Mouse (Mus musculus): Measurements from ENCODE around the gene Tnni2.
A peak's percentile ranks its signal among the peaks of the same experiment; 100 is the strongest.

The Tnni2 gene

GRCm38 (mm10) chr7:142430160-142430678, 11.4 kb upstream of the Tnni2 start:
- peak; percentile 21 for DNase-seq (ENCODE audit: low read depth, low spot score)

GRCm38 (mm10) chr7:142431106-142431505, 10.5 kb upstream of the Tnni2 start:
- DNase-seq (ENCODE audit: low read depth, low spot score) = no peak

GRCm38 (mm10) chr7:142433623-142434022, 8.0 kb upstream of the Tnni2 start:
- no peak for DNase-seq (ENCODE audit: low read depth, low spot score)

- DNase-seq (ENCODE audit: low read depth, low spot score) = no peak
These were observed 7.3 kb upstream of the Tnni2 start, which contains the start of gene Syt8 for GRCm38 (mm10) chr7:142434137-142434865. Gene Syt8, plus strand, starts transcription at chr7:142434850.

GRCm38 (mm10) chr7:142435524-142435923, 6.1 kb upstream of the Tnni2 start:
- DNase-seq (ENCODE audit: low read depth, low spot score) = peak; percentile 72

GRCm38 (mm10) chr7:142437324-142437723, 4.3 kb upstream of the Tnni2 start:
- no peak for DNase-seq (ENCODE audit: low read depth, low spot score)

GRCm38 (mm10) chr7:142439966-142440365, 1.6 kb upstream of the Tnni2 start:
- DNase-seq (ENCODE audit: low read depth, low spot score) = no peak

GRCm38 (mm10) chr7:142440657-142441114, 922 bp upstream of the Tnni2 start:
- peak; percentile 80 for DNase-seq (ENCODE audit: low read depth, low spot score)

GRCm38 (mm10) chr7:142442081-142442907, 686 bp downstream of the Tnni2 start:
- no peak for DNase-seq (ENCODE audit: low read depth, low spot score)

GRCm38 (mm10) chr7:142442908-142443420, 1.4 kb downstream of the Tnni2 start:
- DNase-seq (ENCODE audit: low read depth, low spot score) = no peak

GRCm38 (mm10) chr7:142443474-142443873, 1.9 kb downstream of the Tnni2 start:
- DNase-seq (ENCODE audit: low read depth, low spot score) = no peak

- no peak for DNase-seq (ENCODE audit: low read depth, low spot score)
These were observed 2.6 kb downstream of the Tnni2 start for GRCm38 (mm10) chr7:142444171-142444570.

- no peak for DNase-seq (ENCODE audit: low read depth, low spot score)
These were observed 3.7 kb downstream of the Tnni2 start for GRCm38 (mm10) chr7:142445324-142445723.

- no peak for DNase-seq (ENCODE audit: low read depth, low spot score)
These were observed 4.7 kb downstream of the Tnni2 start for GRCm38 (mm10) chr7:142446264-142446663.

GRCm38 (mm10) chr7:142449038-142449617, 7.5 kb downstream of the Tnni2 start:
- DNase-seq (ENCODE audit: low read depth, low spot score) = no peak

- no peak for DNase-seq (ENCODE audit: low read depth, low spot score)
These were observed 13.1 kb downstream of the Tnni2 start for GRCm38 (mm10) chr7:142454706-142455105.

GRCm38 (mm10) chr7:142455251-142455650, 13.6 kb downstream of the Tnni2 start:
- no peak for DNase-seq (ENCODE audit: low read depth, low spot score)

- no peak for DNase-seq (ENCODE audit: low read depth, low spot score)
These were observed 15.2 kb downstream of the Tnni2 start for GRCm38 (mm10) chr7:142456806-142457205.

GRCm38 (mm10) chr7:142457227-142457811, 15.7 kb downstream of the Tnni2 start:
- no peak for DNase-seq (ENCODE audit: low read depth, low spot score)

- DNase-seq (ENCODE audit: low read depth, low spot score) = peak; percentile 71
These were observed 16.4 kb downstream of the Tnni2 start for GRCm38 (mm10) chr7:142458026-142458425.

GRCm38 (mm10) chr7:142458676-142459298, 17.2 kb downstream of the Tnni2 start:
- DNase-seq (ENCODE audit: low read depth, low spot score) = no peak
